Mouse (Mus musculus): ENCODE data around the gene Lcat.

DNA sequence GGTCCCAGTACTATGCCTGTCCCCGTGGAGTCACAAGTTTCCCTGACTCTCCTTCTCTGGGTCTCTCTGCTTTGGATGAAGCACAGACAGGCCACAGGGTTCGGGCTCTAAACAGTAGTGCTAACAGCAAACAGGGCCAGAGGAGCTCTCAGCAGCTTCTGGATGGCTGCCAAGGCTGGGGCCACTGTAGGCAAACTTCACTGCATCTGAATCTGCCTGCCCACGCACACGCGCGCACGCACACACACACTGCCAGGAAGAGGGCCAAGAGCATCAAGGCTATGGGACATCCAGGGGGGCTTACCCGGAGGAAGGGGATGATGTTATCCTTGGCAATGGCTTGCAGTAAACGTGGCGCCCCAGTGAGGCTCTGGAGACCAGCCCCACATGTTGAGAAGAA is 6.2 kb upstream of the Lcat start:
- TF ChIP-seq CTCF (IDR thresholded peaks at IDR 0.05; ENCODE audit: extremely low read depth, insufficient read depth, insufficient read length, insufficient replicate concordance) (no peak), POLR2A (IDR thresholded peaks at IDR 0.05; ENCODE audit: low read depth, low read length) (no peak)
